Mouse (Mus musculus): Measurements from ENCODE around the gene Gm21974. TPM values are rescaled to one million over a fixed set of nuclear protein-coding genes. Genes with fewer than 3 reads are reported as not detected.
A peak's percentile ranks its signal among the peaks of the same experiment; 100 is the strongest.

The Gm21974 gene
- polyA plus RNA-seq, 1 experiment from 2014 or later: not detected

GRCm38 (mm10) chr7:127890798-127891197 is 4.5 kb downstream of the Gm21974 start, which contains the start of gene Prss53:
Gene Prss53, minus strand, starts transcription at chr7:127890970.
- H3K27me3 ChIP-seq: no peaks in the 10 kb centered on the region
- peaks cover 21% of the 10 kb centered on the region for H3K4me1 ChIP-seq (replicated peaks)
- no peak within 1 kb of the TSS for H3K9ac ChIP-seq (replicated peaks)
- no peak within 1 kb of the TSS for H3K4me3 ChIP-seq (replicated peaks)
- no peak for ATAC-seq
- H3K9me3 ChIP-seq: no peaks in the 10 kb centered on the region
- H3K36me3 ChIP-seq: peaks cover 61% of the 10 kb centered on the region
- no peak within 1 kb of the TSS for H3K4me2 ChIP-seq (replicated peaks)
- WGBS: 41% methylated on average over 4 of the region's 4 CpGs
- no peak within 1 kb of the TSS for H3K27ac ChIP-seq

- Histone ChIP-seq H3K4me3 (replicated peaks) (no peak overlapping the region), H3K36me3 (peaks cover 81% of the 10 kb centered on the region), H3K9me3 (no peaks in the 10 kb centered on the region), H3K27me3 (no peaks in the 10 kb centered on the region), H3K4me1 (replicated peaks) (peaks cover 29% of the 10 kb centered on the region), H3K4me2 (replicated peaks) (no peak overlapping the region), H3K27ac (no peak overlapping the region), H3K9ac (replicated peaks) (no peak overlapping the region)
- WGBS: 84% methylated on average over 3 of the region's 3 CpGs
- no peak for ATAC-seq
Measured at GRCm38 (mm10) chr7:127888821-127889220, 6.4 kb downstream of the Gm21974 start.

GRCm38 (mm10) chr7:127887781-127888180 is 7.5 kb downstream of the Gm21974 start:
- Histone ChIP-seq H3K9ac (replicated peaks) (no peak overlapping the region), H3K36me3 (peaks cover 84% of the 10 kb centered on the region), H3K4me1 (replicated peaks) (peaks cover 40% of the 10 kb centered on the region), H3K27ac (no peak overlapping the region), H3K4me2 (replicated peaks) (no peak overlapping the region), H3K4me3 (replicated peaks) (no peak overlapping the region), H3K9me3 (no peaks in the 10 kb centered on the region), H3K27me3 (no peaks in the 10 kb centered on the region)
- ATAC-seq: no peak
- WGBS: 81% methylated on average over 3 of the region's 3 CpGs

GRCm38 (mm10) chr7:127887191-127887590 is 8.1 kb downstream of the Gm21974 start:
- Histone ChIP-seq H3K27me3 (no peaks in the 10 kb centered on the region), H3K27ac (no peak overlapping the region), H3K9me3 (no peaks in the 10 kb centered on the region), H3K9ac (replicated peaks) (no peak overlapping the region), H3K4me2 (replicated peaks) (no peak overlapping the region), H3K36me3 (peaks cover 87% of the 10 kb centered on the region), H3K4me3 (replicated peaks) (no peak overlapping the region), H3K4me1 (replicated peaks) (peaks cover 43% of the 10 kb centered on the region)
- 88% methylated on average over 8 of the region's 8 CpGs for WGBS
- ATAC-seq: no peak

- Histone ChIP-seq H3K4me1 (replicated peaks) (peaks cover 43% of the 10 kb centered on the region), H3K4me3 (replicated peaks) (no peak overlapping the region), H3K36me3 (peaks cover 93% of the 10 kb centered on the region), H3K9me3 (no peaks in the 10 kb centered on the region), H3K27me3 (no peaks in the 10 kb centered on the region), H3K27ac (no peak overlapping the region), H3K4me2 (replicated peaks) (no peak overlapping the region), H3K9ac (replicated peaks) (no peak overlapping the region)
- no peak for ATAC-seq
- 92% methylated on average over 6 of the region's 6 CpGs for WGBS
Measured at GRCm38 (mm10) chr7:127886551-127886950, 8.7 kb downstream of the Gm21974 start.

GRCm38 (mm10) chr7:127885951-127886350 is 9.3 kb downstream of the Gm21974 start:
- Histone ChIP-seq H3K4me3 (replicated peaks) (no peak overlapping the region), H3K27ac (no peak overlapping the region), H3K36me3 (peaks cover 99% of the 10 kb centered on the region), H3K4me2 (replicated peaks) (no peak overlapping the region), H3K27me3 (no peaks in the 10 kb centered on the region), H3K9me3 (no peaks in the 10 kb centered on the region), H3K9ac (replicated peaks) (no peak overlapping the region; the same call in 1 of the 2 replicates), H3K4me1 (replicated peaks) (peaks cover 43% of the 10 kb centered on the region)
- WGBS: 78% methylated on average over 6 of the region's 6 CpGs
- ATAC-seq: no peak

- 91% methylated on average over 12 of the region's 12 CpGs for WGBS
- H3K9me3 ChIP-seq: no peaks in the 10 kb centered on the region
- H3K4me2 ChIP-seq (replicated peaks): no peak overlapping the region
- H3K27me3 ChIP-seq: no peaks in the 10 kb centered on the region
- H3K27ac ChIP-seq: no peak overlapping the region
- H3K4me1 ChIP-seq (replicated peaks): peaks cover 45% of the 10 kb centered on the region
- no peak for ATAC-seq
- no peak overlapping the region for H3K9ac ChIP-seq (replicated peaks)
- peaks cover 75% of the 10 kb centered on the region for H3K36me3 ChIP-seq
- H3K4me3 ChIP-seq (replicated peaks): no peak overlapping the region
Measured at GRCm38 (mm10) chr7:127880431-127880830, 14.8 kb downstream of the Gm21974 start.

- H3K36me3 ChIP-seq: peaks cover 64% of the 10 kb centered on the region
- no peak overlapping the region for H3K4me2 ChIP-seq (replicated peaks)
- H3K9ac ChIP-seq (replicated peaks): no peak overlapping the region
- 94% methylated on average over 9 of the region's 9 CpGs for WGBS
- no peak overlapping the region for H3K27ac ChIP-seq
- H3K9me3 ChIP-seq: no peaks in the 10 kb centered on the region
- H3K27me3 ChIP-seq: no peaks in the 10 kb centered on the region
- no peak overlapping the region for H3K4me3 ChIP-seq (replicated peaks)
- no peak for ATAC-seq
- peaks cover 38% of the 10 kb centered on the region for H3K4me1 ChIP-seq (replicated peaks)
Measured at GRCm38 (mm10) chr7:127879301-127879700, 16.0 kb downstream of the Gm21974 start.

- peaks cover 49% of the 10 kb centered on the region for H3K36me3 ChIP-seq
- under 1% methylated on average over 60 of the region's 60 CpGs for WGBS
- H3K4me2 ChIP-seq (replicated peaks): peak within 1 kb of the TSS; percentile 90
- H3K4me3 ChIP-seq (replicated peaks): peak within 1 kb of the TSS; percentile 98
- H3K9ac ChIP-seq (replicated peaks): peak within 1 kb of the TSS; percentile 91
- peak; percentile 69 for ATAC-seq
- no peaks in the 10 kb centered on the region for H3K9me3 ChIP-seq
- H3K27me3 ChIP-seq: no peaks in the 10 kb centered on the region
- peak within 1 kb of the TSS; percentile 99 for H3K27ac ChIP-seq
- H3K4me1 ChIP-seq (replicated peaks): peaks cover 39% of the 10 kb centered on the region
Measured at GRCm38 (mm10) chr7:127876467-127877348, 18.5 kb downstream of the Gm21974 start, which contains the start of gene Zfp668. Gene Zfp668, minus strand, starts transcription at chr7:127876828.

GRCm38 (mm10) chr7:127876041-127876466 is 19.2 kb downstream of the Gm21974 start, which contains the start of gene Zfp646:
Gene Zfp646, plus strand, starts transcription at chr7:127876221.
- Histone ChIP-seq H3K9ac (replicated peaks) (peak within 1 kb of the TSS; percentile 91), H3K9me3 (no peaks in the 10 kb centered on the region), H3K4me2 (replicated peaks) (peak within 1 kb of the TSS; percentile 90), H3K27ac (peak within 1 kb of the TSS; percentile 99), H3K36me3 (peaks cover 48% of the 10 kb centered on the region), H3K27me3 (no peaks in the 10 kb centered on the region), H3K4me1 (replicated peaks) (peaks cover 39% of the 10 kb centered on the region), H3K4me3 (replicated peaks) (peak within 1 kb of the TSS; percentile 98)
- ATAC-seq: peak; percentile 92
- WGBS: under 1% methylated on average over 41 of the region's 41 CpGs

- Histone ChIP-seq H3K4me1 (replicated peaks) (peaks cover 39% of the 10 kb centered on the region), H3K9ac (replicated peaks) (peak overlapping the region; percentile 91), H3K36me3 (peaks cover 48% of the 10 kb centered on the region), H3K27me3 (no peaks in the 10 kb centered on the region), H3K4me2 (replicated peaks) (peak overlapping the region; percentile 90), H3K27ac (peak overlapping the region; percentile 99), H3K4me3 (replicated peaks) (peak overlapping the region; percentile 98), H3K9me3 (no peaks in the 10 kb centered on the region)
- ATAC-seq: peak; percentile 97
- WGBS: under 1% methylated on average over 42 of the region's 43 CpGs
Measured at GRCm38 (mm10) chr7:127875627-127876001, 19.6 kb downstream of the Gm21974 start.

- Histone ChIP-seq H3K27ac (peak overlapping the region; percentile 99), H3K27me3 (no peaks in the 10 kb centered on the region), H3K4me2 (replicated peaks) (peak overlapping the region; percentile 78), H3K4me3 (replicated peaks) (peak overlapping the region; percentile 98), H3K36me3 (peaks cover 48% of the 10 kb centered on the region), H3K9me3 (no peaks in the 10 kb centered on the region), H3K4me1 (replicated peaks) (peaks cover 39% of the 10 kb centered on the region), H3K9ac (replicated peaks) (peak overlapping the region; percentile 91)
- WGBS: 4% methylated on average over 20 of the region's 20 CpGs
- peak; percentile 44; the same call in 1 of the 2 replicates for ATAC-seq
Measured at GRCm38 (mm10) chr7:127874812-127875626, 20.2 kb downstream of the Gm21974 start.
